Mouse (Mus musculus) CD8-positive naive resting alpha-beta T cell, adult 2 months (primary cell): Measurements from ENCODE around the gene Dcx.

Experiments used
- DNase-seq, 2 experiments: peaks; one replicate each; pipeline ENCODE4 v3.0.0; 2022; ENCODE audit warnings: low read depth in 2 of 2, low spot score in 2 of 2

Dcx gene

GRCm38 (mm10) chrX:143827212-143827611 is 105.9 kb downstream of the Dcx start, which contains the start of gene Capn6:
TSS of gene Capn6 (minus strand) at chrX:143827414.
- DNase-seq = no peak

- DNase-seq = no peak
Observed at GRCm38 (mm10) chrX:143826521-143826920, 106.6 kb downstream of the Dcx start.

DNA sequence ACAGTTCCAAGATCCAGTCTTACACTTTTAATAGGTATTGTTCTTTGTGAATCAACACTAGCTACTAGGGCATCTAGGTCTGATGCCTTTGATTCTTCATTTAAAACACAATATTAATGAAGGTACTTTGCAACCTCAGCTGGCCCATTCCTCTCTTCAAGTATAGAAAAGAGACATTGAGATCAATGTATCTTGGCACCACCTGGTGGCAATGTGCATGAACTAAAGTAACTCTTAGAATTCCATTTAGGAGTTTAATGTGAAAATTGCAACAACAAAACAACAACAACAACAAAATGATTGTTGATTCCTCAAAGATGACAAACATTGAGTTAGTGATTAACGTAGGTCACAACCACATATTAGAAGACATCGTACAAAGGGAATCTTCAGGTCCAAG is 114.2 kb downstream of the Dcx start:
- DNase-seq = no peak

- DNase-seq = no peak
Observed at GRCm38 (mm10) chrX:143815948-143816347, 117.2 kb downstream of the Dcx start.
